Mouse (Mus musculus): Measurements from ENCODE around the gene Gm38100.

Gm38100 gene

GRCm38 (mm10) chr1:175970710-175971109 is 50.6 kb downstream of the Gm38100 start:
- no peak for DNase-seq
